In genomic region chr1:91251148-91251650, GRCm38 (mm10) we compare ENCODE assay signal across 8 mouse cellular contexts. TPM values are rescaled to one million over a fixed set of nuclear protein-coding genes. Genes with fewer than 3 reads are reported as not detected.
DNase-seq lines count a peak whose midpoint lies in the region; ATAC-seq lines count a peak whose summit lies in the region.

No protein-coding gene starts in this region.

- no peaks in the 10 kb centered on the region for H3K9me3 ChIP-seq in heart, embryonic 12.5 days (replicated peaks)
- H3K9me3 ChIP-seq in liver, embryonic 11.5 days (ENCODE audit: control insufficient read depth, low read length): no peaks in the 10 kb centered on the region

- peak overlapping the region; percentile 100 for H3K9ac ChIP-seq in heart, embryonic 12.5 days
- peak overlapping the region; percentile 88 for H3K9ac ChIP-seq in liver, embryonic 11.5 days (ENCODE audit: low read depth, low read length)

- DNase-seq in kidney, adult 9 months: peak; percentile 21
- no peak for DNase-seq in kidney, postnatal 25 days
- peak; percentile 61 for DNase-seq in adipocyte (ENCODE audit: low spot score)
- no peak for DNase-seq in liver, embryonic 11.5 days (ENCODE audit: low spot score)
- peak; percentile 22 for DNase-seq in skeletal muscle tissue, adult 2 months (ENCODE audit: low read depth, low spot score)
- DNase-seq in right cerebral cortex, postnatal 25 days: no peak
- DNase-seq in cerebellum, adult 11 months: no peak

- H3K4me1 ChIP-seq in heart, embryonic 12.5 days (replicated peaks): peaks cover 35% of the 10 kb centered on the region
- H3K4me1 ChIP-seq in liver, embryonic 11.5 days (replicated peaks; ENCODE audit: control insufficient read depth, insufficient read depth, low read length): peaks cover 30% of the 10 kb centered on the region

- H3K4me2 ChIP-seq in heart, embryonic 12.5 days: peak overlapping the region; percentile 86
- H3K4me2 ChIP-seq in liver, embryonic 11.5 days: peak overlapping the region; percentile 95

- H3K36me3 ChIP-seq in heart, embryonic 12.5 days: peaks cover 8% of the 10 kb centered on the region
- no peaks in the 10 kb centered on the region; the same call in 1 of the 2 replicates for H3K36me3 ChIP-seq in liver, embryonic 11.5 days (ENCODE audit: control insufficient read depth, insufficient read depth, low read length)

- H3K27me3 ChIP-seq in heart, embryonic 12.5 days (replicated peaks): no peaks in the 10 kb centered on the region
- H3K27me3 ChIP-seq in liver, embryonic 11.5 days (replicated peaks; ENCODE audit: control insufficient read depth, insufficient read depth, low read length): no peaks in the 10 kb centered on the region

- ATAC-seq in heart, embryonic 12.5 days (ENCODE audit: insufficient number of reproducible peaks, low FRiP score): no peak
- ATAC-seq in liver, embryonic 11.5 days (replicated peaks; ENCODE audit: low FRiP score): no peak

- H3K4me3 ChIP-seq in heart, embryonic 12.5 days: peak overlapping the region; percentile 99
- H3K4me3 ChIP-seq in liver, embryonic 11.5 days (ENCODE audit: low read depth, low read length): peak overlapping the region; percentile 84

- H3K27ac ChIP-seq in heart, embryonic 12.5 days (ENCODE audit: poor library complexity, severe bottlenecking): peak overlapping the region; percentile 83; the same call in 1 of the 2 replicates
- peak overlapping the region; percentile 48; the same call in 1 of the 2 replicates for H3K27ac ChIP-seq in liver, embryonic 11.5 days (ENCODE audit: low read depth, low read length)

- WGBS in heart, embryonic 12.5 days: 35% methylated on average over 5 of the region's 5 CpGs
- WGBS in liver, embryonic 11.5 days: 24% methylated on average over 5 of the region's 5 CpGs

RNA-seq across cellular contexts. Expression of gene Ube2f, which starts 1.1 kb away (rescaled TPM):
- polyA plus RNA-seq in heart, embryonic 12.5 days (2016; fragmentation: Nextera tagmentation; extraction: Ambion mirVana): 65.2 and 66.5 TPM in 2 replicates
- 78.5 and 81.4 TPM in 2 replicates for polyA plus RNA-seq in liver, embryonic 11.5 days (2014; fragmentation: Nextera tagmentation; extraction: Ambion mirVana)

RNA-seq across cellular contexts. Expression of gene Scly, which starts 46.9 kb away (rescaled TPM):
- 14.8 and 14.9 TPM in 2 replicates for polyA plus RNA-seq in heart, embryonic 12.5 days (2016; fragmentation: Nextera tagmentation; extraction: Ambion mirVana)
- polyA plus RNA-seq in liver, embryonic 11.5 days (2014; fragmentation: Nextera tagmentation; extraction: Ambion mirVana): 36.9 and 37.0 TPM in 2 replicates

Comparison
In these comparisons a context has a peak if more than half of its experiments do, and no peak if none do; other contexts are left out.
1. DNase-seq: peak in kidney, adult 9 months (single experiment), adipocyte (single experiment) and skeletal muscle tissue, adult 2 months (single experiment); none in kidney, postnatal 25 days (0 of 2), liver, embryonic 11.5 days (single experiment), right cerebral cortex, postnatal 25 days (single experiment) and cerebellum, adult 11 months (single experiment).